Mouse (Mus musculus): ENCODE data around the gene Kctd13. TPM values are rescaled to one million over a fixed set of nuclear protein-coding genes. Genes with fewer than 3 reads are reported as not detected.

Gene Kctd13
- 26.4 and 59.2 TPM in 2 replicates for polyA plus RNA-seq (2012; ENCODE audit: insufficient read depth, low replicate concordance)

DNA sequence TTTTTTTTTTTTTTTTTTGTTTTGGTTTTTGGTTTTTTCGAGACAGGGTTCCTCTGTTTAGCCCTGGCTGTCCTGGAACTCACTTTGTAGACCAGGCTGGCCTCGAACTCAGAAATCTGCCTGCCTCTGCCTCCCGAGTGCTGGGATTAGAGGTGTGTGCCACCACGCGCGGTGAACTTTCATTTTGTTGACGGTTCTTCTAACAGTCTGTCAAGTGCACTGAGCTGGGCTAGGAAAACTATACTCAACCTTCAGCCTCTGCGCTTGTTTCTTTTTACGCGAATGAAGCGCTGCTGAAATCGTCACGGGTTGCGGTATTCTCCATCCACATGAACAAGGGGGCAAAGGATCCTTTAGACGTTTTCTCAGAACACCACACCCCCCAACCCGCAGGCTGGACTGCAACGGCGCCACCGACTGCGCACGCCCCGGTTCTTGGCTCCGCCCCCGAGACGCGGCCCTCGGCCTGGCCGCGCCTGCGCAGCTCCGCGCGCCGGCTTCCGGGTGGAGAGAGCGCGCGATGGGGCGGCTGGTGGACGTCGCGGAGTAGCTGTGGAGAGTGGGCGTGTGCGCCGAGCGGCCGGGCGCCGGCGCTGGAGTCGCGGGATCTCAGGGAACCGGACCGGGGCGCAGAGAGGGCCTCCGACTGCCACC lies at the start of gene Kctd13:
TSS of gene Kctd13 (plus strand) at position 496 of the 654 bp plus-strand sequence.
- H3K27me3 ChIP-seq (replicated peaks) = no peaks in the 10 kb centered on the region
- H3K9me3 ChIP-seq = no peaks in the 10 kb centered on the region
- H3K36me3 ChIP-seq (replicated peaks; ENCODE audit: low read length) = peaks cover 32% of the 10 kb centered on the region
- H3K4me1 ChIP-seq = peaks cover 77% of the 10 kb centered on the region
- no peak for TF ChIP-seq FLI1 (IDR thresholded peaks at IDR 0.05; ENCODE audit: low read length)
- TF ChIP-seq GATA1 (IDR thresholded peaks at IDR 0.05; ENCODE audit: borderline replicate concordance, low read length) = no peak
- peak within 1 kb of the TSS; percentile 100 for H3K4me3 ChIP-seq (replicated peaks)

DNA sequence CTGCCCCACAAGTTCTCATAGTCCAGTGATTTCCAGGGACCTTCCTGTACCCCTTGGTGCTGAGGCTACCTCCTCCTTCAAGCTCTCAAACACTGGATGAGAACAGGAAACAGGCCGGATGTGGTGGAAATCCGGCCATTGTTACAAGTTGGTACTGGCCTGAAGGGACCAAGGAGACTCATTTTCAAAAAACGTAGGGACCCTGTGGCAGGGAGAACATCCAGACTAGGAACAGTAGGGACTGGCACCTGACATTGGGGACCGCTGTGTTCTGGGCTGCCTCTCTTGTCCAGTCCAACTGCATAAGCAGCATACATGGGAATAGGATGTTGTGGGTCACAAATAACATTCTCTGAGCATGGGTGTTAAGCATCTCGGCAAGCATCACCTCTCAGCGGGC lies 47.6 kb upstream of the Kctd13 start:
- Histone ChIP-seq H3K9me3 (no peaks in the 10 kb centered on the region), H3K36me3 (replicated peaks; ENCODE audit: low read length) (peaks cover 72% of the 10 kb centered on the region), H3K4me1 (peaks cover 74% of the 10 kb centered on the region), H3K27me3 (replicated peaks) (no peaks in the 10 kb centered on the region), H3K4me3 (replicated peaks) (peak overlapping the region; percentile 76)
- TF ChIP-seq GATA1 (IDR thresholded peaks at IDR 0.05; ENCODE audit: borderline replicate concordance, low read length) (no peak), FLI1 (IDR thresholded peaks at IDR 0.05; ENCODE audit: low read length) (no peak)

DNA sequence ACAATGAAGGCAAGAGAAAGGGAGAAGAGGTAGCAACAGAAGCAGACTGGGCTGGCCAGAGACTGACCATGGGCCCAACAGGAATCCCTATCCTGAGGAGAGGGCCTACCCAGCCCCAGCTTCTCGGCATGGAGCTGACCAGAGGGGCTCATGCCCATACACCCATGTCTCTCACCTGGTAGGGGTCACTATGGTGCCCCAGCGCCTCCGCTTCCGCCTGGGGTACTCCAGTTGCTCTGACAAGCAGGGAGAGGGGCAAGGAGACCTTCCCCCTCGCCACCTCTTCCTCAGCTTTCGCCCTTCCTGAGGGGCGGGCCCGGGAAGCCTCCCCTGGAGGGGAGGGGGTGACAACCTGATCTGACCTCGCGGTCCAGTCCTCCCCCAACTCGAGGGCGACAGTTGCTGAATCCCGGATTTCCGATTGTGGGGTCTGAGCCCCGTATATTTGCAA lies 44.9 kb upstream of the Kctd13 start:
- peaks cover 57% of the 10 kb centered on the region for H3K4me1 ChIP-seq
- no peaks in the 10 kb centered on the region for H3K27me3 ChIP-seq (replicated peaks)
- H3K36me3 ChIP-seq (replicated peaks; ENCODE audit: low read length) = peaks cover 68% of the 10 kb centered on the region
- H3K9me3 ChIP-seq = no peaks in the 10 kb centered on the region
- TF ChIP-seq FLI1 (IDR thresholded peaks at IDR 0.05; ENCODE audit: low read length) (no peak), GATA1 (IDR thresholded peaks at IDR 0.05; ENCODE audit: borderline replicate concordance, low read length) (no peak)
- H3K4me3 ChIP-seq (replicated peaks) = peak overlapping the region; percentile 100

GRCm38 (mm10) chr7:126884286-126885164 lies 44.2 kb upstream of the Kctd13 start, which contains the start of gene Taok2:
Gene Taok2, minus strand, starts transcription at chr7:126884703.
- H3K36me3 ChIP-seq (replicated peaks; ENCODE audit: low read length) = peaks cover 68% of the 10 kb centered on the region
- no peak; the same call in 1 of the 2 replicates for TF ChIP-seq FLI1 (IDR thresholded peaks at IDR 0.05; ENCODE audit: low read length)
- TF ChIP-seq GATA1 (IDR thresholded peaks at IDR 0.05; ENCODE audit: borderline replicate concordance, low read length) = no peak

DNA sequence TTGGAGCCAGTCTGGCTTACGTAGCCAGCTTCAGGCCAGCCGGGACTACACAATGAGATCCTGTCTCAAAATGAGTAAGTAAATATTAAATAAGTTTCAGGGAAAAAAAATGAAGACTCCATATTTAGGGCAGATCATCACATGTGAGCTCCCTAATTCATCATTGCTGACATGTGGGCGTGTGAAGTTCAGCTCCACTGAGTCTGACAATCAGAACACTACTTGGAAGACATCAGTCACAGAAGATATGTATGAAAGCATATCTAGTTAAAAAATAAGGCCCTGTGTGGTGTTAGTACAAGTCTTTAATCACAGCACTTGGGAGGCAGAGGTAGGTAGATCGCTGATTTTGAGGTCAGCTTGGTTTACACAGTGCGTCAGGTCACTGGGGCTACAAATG lies 41.4 kb upstream of the Kctd13 start:
- Histone ChIP-seq H3K27me3 (replicated peaks) (no peaks in the 10 kb centered on the region), H3K9me3 (no peaks in the 10 kb centered on the region), H3K4me3 (replicated peaks) (no peak overlapping the region), H3K4me1 (peaks cover 34% of the 10 kb centered on the region), H3K36me3 (replicated peaks; ENCODE audit: low read length) (peaks cover 70% of the 10 kb centered on the region)
- TF ChIP-seq GATA1 (IDR thresholded peaks at IDR 0.05; ENCODE audit: borderline replicate concordance, low read length) (no peak), FLI1 (IDR thresholded peaks at IDR 0.05; ENCODE audit: low read length) (no peak)

More at GRCm38 (mm10) chr7:126884286-126885164, 44.2 kb upstream of the Kctd13 start, which contains the start of gene Taok2:
- Histone ChIP-seq H3K9me3 (no peaks in the 10 kb centered on the region), H3K27me3 (replicated peaks) (no peaks in the 10 kb centered on the region), H3K4me3 (replicated peaks) (peak within 1 kb of the TSS; percentile 100), H3K4me1 (peaks cover 61% of the 10 kb centered on the region)

DNA sequence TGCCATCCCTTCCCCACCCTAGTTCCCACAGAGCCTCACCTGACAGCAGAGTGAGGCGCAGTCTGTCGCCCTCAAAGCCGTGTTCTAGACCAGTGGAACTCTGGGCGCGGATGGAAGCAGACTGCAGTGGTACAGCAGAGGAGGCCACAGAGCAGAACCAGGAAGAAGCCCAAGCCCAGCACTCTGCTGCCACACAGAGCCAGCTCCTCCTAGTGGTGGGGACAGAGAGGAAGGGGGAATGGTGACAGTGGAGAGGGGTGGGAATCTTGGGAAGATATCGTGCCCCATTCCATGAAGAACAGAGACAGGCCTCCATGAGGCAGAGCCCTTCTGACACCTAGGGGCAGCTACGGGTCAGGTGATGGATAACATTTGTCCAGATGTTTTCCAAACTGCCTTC lies 39.8 kb upstream of the Kctd13 start:
- H3K9me3 ChIP-seq = no peaks in the 10 kb centered on the region
- no peak for TF ChIP-seq FLI1 (IDR thresholded peaks at IDR 0.05; ENCODE audit: low read length)
- TF ChIP-seq GATA1 (IDR thresholded peaks at IDR 0.05; ENCODE audit: borderline replicate concordance, low read length) = no peak
- H3K4me3 ChIP-seq (replicated peaks) = peak overlapping the region; percentile 1
- peaks cover 80% of the 10 kb centered on the region for H3K36me3 ChIP-seq (replicated peaks; ENCODE audit: low read length)
- no peaks in the 10 kb centered on the region for H3K27me3 ChIP-seq (replicated peaks)
- H3K4me1 ChIP-seq = peaks cover 19% of the 10 kb centered on the region

GRCm38 (mm10) chr7:126896912-126897311 lies 31.8 kb upstream of the Kctd13 start:
- peaks cover 2% of the 10 kb centered on the region for H3K27me3 ChIP-seq (replicated peaks)
- TF ChIP-seq GATA1 (IDR thresholded peaks at IDR 0.05; ENCODE audit: borderline replicate concordance, low read length) = no peak
- no peak for TF ChIP-seq FLI1 (IDR thresholded peaks at IDR 0.05; ENCODE audit: low read length)
- peaks cover 38% of the 10 kb centered on the region for H3K4me1 ChIP-seq
- H3K9me3 ChIP-seq = no peaks in the 10 kb centered on the region
- peaks cover 43% of the 10 kb centered on the region for H3K36me3 ChIP-seq (replicated peaks; ENCODE audit: low read length)
- H3K4me3 ChIP-seq (replicated peaks) = peak overlapping the region; percentile 99

- Histone ChIP-seq H3K4me3 (replicated peaks) (peak overlapping the region; percentile 99), H3K4me1 (peaks cover 38% of the 10 kb centered on the region), H3K9me3 (no peaks in the 10 kb centered on the region), H3K36me3 (replicated peaks; ENCODE audit: low read length) (peaks cover 38% of the 10 kb centered on the region), H3K27me3 (replicated peaks) (peaks cover 2% of the 10 kb centered on the region)
- TF ChIP-seq FLI1 (IDR thresholded peaks at IDR 0.05; ENCODE audit: low read length) (no peak), GATA1 (IDR thresholded peaks at IDR 0.05; ENCODE audit: borderline replicate concordance, low read length) (no peak)
These were observed 31.1 kb upstream of the Kctd13 start for GRCm38 (mm10) chr7:126897390-126898101.
